Mouse (Mus musculus) layer of hippocampus, adult 9-10 months (tissue): ENCODE measurements around the gene Aldh1b1.

Source experiments
- DNase-seq: peaks from one replicate; pipeline ENCODE4 v3.0.0; 2022; ENCODE audit warnings: low spot score

Aldh1b1 gene

GRCm38 (mm10) chr4:45798964-45799363, at the start of gene Aldh1b1:
TSS of gene Aldh1b1 (plus strand) at chr4:45799022.
- no peak for DNase-seq

- no peak for DNase-seq
Measured at GRCm38 (mm10) chr4:45749449-45749848, 49.4 kb upstream of the Aldh1b1 start.

- no peak for DNase-seq
Measured at GRCm38 (mm10) chr4:45750477-45750876, 48.3 kb upstream of the Aldh1b1 start.

GRCm38 (mm10) chr4:45753211-45753809, 45.5 kb upstream of the Aldh1b1 start:
- DNase-seq: no peak

GRCm38 (mm10) chr4:45754171-45754570, 44.7 kb upstream of the Aldh1b1 start:
- DNase-seq: no peak

- DNase-seq: no peak
Measured at GRCm38 (mm10) chr4:45755097-45755496, 43.7 kb upstream of the Aldh1b1 start.

- peak; percentile 56 for DNase-seq
Measured at GRCm38 (mm10) chr4:45755881-45756280, 42.9 kb upstream of the Aldh1b1 start.

- no peak for DNase-seq
Measured at GRCm38 (mm10) chr4:45757941-45758340, 40.9 kb upstream of the Aldh1b1 start.

- no peak for DNase-seq
Measured at GRCm38 (mm10) chr4:45759411-45759810, 39.4 kb upstream of the Aldh1b1 start.

- DNase-seq: no peak
Measured at GRCm38 (mm10) chr4:45762600-45762999, 36.2 kb upstream of the Aldh1b1 start.

GRCm38 (mm10) chr4:45763288-45764140, 35.3 kb upstream of the Aldh1b1 start:
- DNase-seq: no peak

GRCm38 (mm10) chr4:45764141-45764494, 34.7 kb upstream of the Aldh1b1 start:
- DNase-seq: no peak

- no peak for DNase-seq
Measured at GRCm38 (mm10) chr4:45765121-45765564, 33.7 kb upstream of the Aldh1b1 start.

GRCm38 (mm10) chr4:45765565-45766201, 33.1 kb upstream of the Aldh1b1 start:
- DNase-seq: no peak

- no peak for DNase-seq
Measured at GRCm38 (mm10) chr4:45766774-45767173, 32.0 kb upstream of the Aldh1b1 start.

- no peak for DNase-seq
Measured at GRCm38 (mm10) chr4:45767891-45768558, 30.8 kb upstream of the Aldh1b1 start.

GRCm38 (mm10) chr4:45769141-45769540, 29.7 kb upstream of the Aldh1b1 start:
- DNase-seq: no peak

GRCm38 (mm10) chr4:45769791-45770637, 28.8 kb upstream of the Aldh1b1 start:
- no peak for DNase-seq

GRCm38 (mm10) chr4:45770638-45771033, 28.2 kb upstream of the Aldh1b1 start:
- DNase-seq: no peak

GRCm38 (mm10) chr4:45771173-45771572, 27.6 kb upstream of the Aldh1b1 start:
- no peak for DNase-seq

GRCm38 (mm10) chr4:45771619-45772018, 27.2 kb upstream of the Aldh1b1 start:
- DNase-seq: no peak

- no peak for DNase-seq
Measured at GRCm38 (mm10) chr4:45783671-45784070, 15.2 kb upstream of the Aldh1b1 start.
